Mouse (Mus musculus) liver, embryonic 16.5 days (tissue): ENCODE measurements around the gene Bcl11b. TPM values are rescaled to one million over a fixed set of nuclear protein-coding genes. Genes with fewer than 3 reads are reported as not detected.

ENCODE experiments used
- ATAC-seq: fragments of 200-750 bp; cut with Nextera tagmentation; 2 replicates; pipeline ENCODE4 v1.8.0; 2017; ENCODE audit warnings: low read depth, mild to moderate bottlenecking, moderate number of reproducible peaks, moderate library complexity
- H3K27ac ChIP-seq: fragments of 300-500 bp; sonication (generic); 2 replicates; pipeline ENCODE4 v1.5.1; 2014; ENCODE audit warnings: mild to moderate bottlenecking, low read length
- H3K27me3 ChIP-seq: fragments of 300-500 bp; sonication (generic); 2 replicates; pipeline ENCODE4 v1.6.1; 2014; ENCODE audit warnings: low read depth, low read length, mixed read lengths; ENCODE audit not compliant: control insufficient read depth, insufficient read depth
- H3K36me3 ChIP-seq: fragments of 300-500 bp; sonication (generic); 2 replicates; pipeline ENCODE4 v1.6.1; 2014; ENCODE audit warnings: mild to moderate bottlenecking; ENCODE audit not compliant: control insufficient read depth, insufficient read depth
- H3K4me1 ChIP-seq: fragments of 300-500 bp; sonication (generic); 2 replicates; pipeline ENCODE4 v1.6.1; 2014; ENCODE audit warnings: low read depth, low read length, mixed read lengths; ENCODE audit not compliant: control insufficient read depth
- H3K4me2 ChIP-seq: fragments of 300-500 bp; sonication (generic); 2 replicates; pipeline ENCODE4 v1.6.1; 2014; ENCODE audit warnings: low read depth, low read length, mixed read lengths
- H3K4me3 ChIP-seq: fragments of 300-500 bp; sonication (generic); 2 replicates; pipeline ENCODE4 v1.5.1; 2014; ENCODE audit warnings: low read depth, mild to moderate bottlenecking, low read length
- H3K9ac ChIP-seq: fragments of 300-500 bp; sonication (generic); 2 replicates; pipeline ENCODE4 v1.6.1; 2014; ENCODE audit warnings: low read depth, low read length
- H3K9me3 ChIP-seq: fragments of 300-500 bp; sonication (generic); replicated peaks from 2 replicates; pipeline ENCODE4 v1.6.1; 2016; ENCODE audit warnings: low read length; ENCODE audit not compliant: control insufficient read depth
- WGBS: fragments of 180-500 bp; shearing (Covaris S2); extraction: QIAGEN DNeasy Blood & Tissue Kit; methylation state at CpG from one replicate; pipeline ENCODE4 v1.1.7; 2014; ENCODE audit not compliant: insufficient replicate concordance; 5-methylcytosine and 5-hydroxymethylcytosine counted together
- polyA plus RNA-seq: library from polyadenylated mRNA; unstranded; fragments of >200 nt; fragmentation: Nextera tagmentation; extraction: Ambion mirVana; gene quantifications from 2 replicates; pipeline ENCODE4 v1.2.1, GENCODE M21; 2015

Bcl11b gene
- polyA plus RNA-seq, 1 experiment from 2014 or later, result 0.09 TPM

GRCm38 (mm10) chr12:107888049-107888448 lies 115.4 kb downstream of the Bcl11b start:
- WGBS, result 63% methylated on average over 5 of the region's 5 CpGs
- no peak for ATAC-seq

GRCm38 (mm10) chr12:107887621-107888020 lies 115.8 kb downstream of the Bcl11b start:
- 43% methylated on average over 6 of the region's 6 CpGs for WGBS
- ATAC-seq, result no peak
- H3K36me3 ChIP-seq, result no peaks in the 10 kb centered on the region
- H3K9me3 ChIP-seq, result no peaks in the 10 kb centered on the region
- H3K27me3 ChIP-seq, result no peaks in the 10 kb centered on the region
- H3K9ac ChIP-seq, result no peak overlapping the region
- H3K27ac ChIP-seq, result no peak overlapping the region
- H3K4me3 ChIP-seq, result no peak overlapping the region
- no peak overlapping the region for H3K4me2 ChIP-seq
- no peaks in the 10 kb centered on the region for H3K4me1 ChIP-seq

More at GRCm38 (mm10) chr12:107888049-107888448, 115.4 kb downstream of the Bcl11b start:
- Histone ChIP-seq H3K9ac (no peak overlapping the region), H3K36me3 (no peaks in the 10 kb centered on the region), H3K4me1 (no peaks in the 10 kb centered on the region), H3K27me3 (no peaks in the 10 kb centered on the region), H3K4me3 (no peak overlapping the region), H3K4me2 (no peak overlapping the region), H3K27ac (no peak overlapping the region), H3K9me3 (no peaks in the 10 kb centered on the region)

- no peak overlapping the region for H3K4me3 ChIP-seq
- no peaks in the 10 kb centered on the region for H3K4me1 ChIP-seq
- no peak overlapping the region for H3K27ac ChIP-seq
- no peak overlapping the region for H3K4me2 ChIP-seq
- ATAC-seq, result no peak
- H3K27me3 ChIP-seq, result no peaks in the 10 kb centered on the region
- no peaks in the 10 kb centered on the region for H3K36me3 ChIP-seq
- no peaks in the 10 kb centered on the region for H3K9me3 ChIP-seq
- 33% methylated on average over 6 of the region's 6 CpGs for WGBS
- no peak overlapping the region for H3K9ac ChIP-seq
These were observed 118.9 kb downstream of the Bcl11b start for GRCm38 (mm10) chr12:107884330-107885065.

GRCm38 (mm10) chr12:107881726-107882125 lies 121.7 kb downstream of the Bcl11b start:
- no peaks in the 10 kb centered on the region for H3K4me1 ChIP-seq
- H3K27ac ChIP-seq, result no peak overlapping the region
- H3K9me3 ChIP-seq, result no peaks in the 10 kb centered on the region
- H3K4me3 ChIP-seq, result no peak overlapping the region
- WGBS, result 66% methylated on average over 9 of the region's 9 CpGs
- no peaks in the 10 kb centered on the region for H3K27me3 ChIP-seq
- no peak overlapping the region for H3K9ac ChIP-seq
- no peak for ATAC-seq
- H3K36me3 ChIP-seq, result no peaks in the 10 kb centered on the region
- no peak overlapping the region for H3K4me2 ChIP-seq

GRCm38 (mm10) chr12:107880748-107881147 lies 122.7 kb downstream of the Bcl11b start:
- Histone ChIP-seq H3K4me1 (no peaks in the 10 kb centered on the region), H3K4me3 (no peak overlapping the region), H3K9me3 (no peaks in the 10 kb centered on the region), H3K27ac (no peak overlapping the region), H3K4me2 (no peak overlapping the region), H3K9ac (no peak overlapping the region), H3K36me3 (no peaks in the 10 kb centered on the region), H3K27me3 (no peaks in the 10 kb centered on the region)
- ATAC-seq, result no peak
- 73% methylated on average over 13 of the region's 13 CpGs for WGBS

- H3K4me2 ChIP-seq, result no peak overlapping the region
- H3K27ac ChIP-seq, result no peak overlapping the region
- no peaks in the 10 kb centered on the region for H3K27me3 ChIP-seq
- H3K4me3 ChIP-seq, result no peak overlapping the region
- WGBS, result 71% methylated on average over 16 of the region's 16 CpGs
- H3K36me3 ChIP-seq, result no peaks in the 10 kb centered on the region
- ATAC-seq, result no peak
- no peaks in the 10 kb centered on the region for H3K9me3 ChIP-seq
- no peak overlapping the region for H3K9ac ChIP-seq
- no peaks in the 10 kb centered on the region for H3K4me1 ChIP-seq
These were observed 124.2 kb downstream of the Bcl11b start for GRCm38 (mm10) chr12:107879114-107879777.

GRCm38 (mm10) chr12:107876237-107876636 lies 127.2 kb downstream of the Bcl11b start:
- Histone ChIP-seq H3K4me3 (no peak overlapping the region), H3K27ac (no peak overlapping the region), H3K36me3 (no peaks in the 10 kb centered on the region), H3K4me2 (no peak overlapping the region), H3K9ac (no peak overlapping the region), H3K4me1 (no peaks in the 10 kb centered on the region), H3K27me3 (no peaks in the 10 kb centered on the region), H3K9me3 (no peaks in the 10 kb centered on the region)
- ATAC-seq, result no peak
- 66% methylated on average over 9 of the region's 9 CpGs for WGBS

GRCm38 (mm10) chr12:107874467-107875142 lies 128.8 kb downstream of the Bcl11b start:
- Histone ChIP-seq H3K9ac (no peak overlapping the region), H3K36me3 (no peaks in the 10 kb centered on the region), H3K27me3 (no peaks in the 10 kb centered on the region), H3K4me3 (no peak overlapping the region), H3K27ac (no peak overlapping the region), H3K9me3 (no peaks in the 10 kb centered on the region), H3K4me1 (no peaks in the 10 kb centered on the region), H3K4me2 (no peak overlapping the region)
- ATAC-seq, result no peak
- 87% methylated on average over 27 of the region's 27 CpGs for WGBS
